Mouse (Mus musculus): ENCODE results near the gene Zfr. TPM values are rescaled to one million over a fixed set of nuclear protein-coding genes. Genes with fewer than 3 reads are reported as not detected.

The Zfr gene
- polyA plus RNA-seq, 1 experiment from 2014 or later = 128 TPM

- no peak overlapping the region for H3K4me3 ChIP-seq
- no peak overlapping the region for H3K4me2 ChIP-seq
- H3K36me3 ChIP-seq = no peaks in the 10 kb centered on the region
- H3K27ac ChIP-seq = no peak overlapping the region
- no peaks in the 10 kb centered on the region for H3K9me3 ChIP-seq
- H3K4me1 ChIP-seq = peaks cover 21% of the 10 kb centered on the region
- no peak for ATAC-seq (ENCODE audit: insufficient number of reproducible peaks, low FRiP score, low TSS enrichment, low read depth)
- no peaks in the 10 kb centered on the region for H3K27me3 ChIP-seq
- WGBS = 89% methylated on average over 9 of the region's 9 CpGs
- H3K9ac ChIP-seq = no peak overlapping the region
Observed at GRCm38 (mm10) chr15:12090981-12091669, 26.5 kb upstream of the Zfr start.

GRCm38 (mm10) chr15:12091781-12092458 is 25.7 kb upstream of the Zfr start:
- Histone ChIP-seq H3K4me1 (peaks cover 21% of the 10 kb centered on the region), H3K27ac (no peak overlapping the region), H3K27me3 (no peaks in the 10 kb centered on the region), H3K36me3 (no peaks in the 10 kb centered on the region), H3K9ac (no peak overlapping the region), H3K4me3 (no peak overlapping the region), H3K4me2 (no peak overlapping the region), H3K9me3 (no peaks in the 10 kb centered on the region)
- WGBS = 51% methylated on average over 10 of the region's 10 CpGs
- ATAC-seq (ENCODE audit: insufficient number of reproducible peaks, low FRiP score, low TSS enrichment, low read depth) = no peak

GRCm38 (mm10) chr15:12093026-12093960 is 24.3 kb upstream of the Zfr start:
- ATAC-seq (ENCODE audit: insufficient number of reproducible peaks, low FRiP score, low TSS enrichment, low read depth) = no peak
- Histone ChIP-seq H3K36me3 (no peaks in the 10 kb centered on the region), H3K4me2 (no peak overlapping the region), H3K9me3 (no peaks in the 10 kb centered on the region), H3K9ac (no peak overlapping the region), H3K27ac (peak overlapping the region; percentile 80), H3K4me3 (no peak overlapping the region), H3K27me3 (no peaks in the 10 kb centered on the region), H3K4me1 (peaks cover 11% of the 10 kb centered on the region)
- WGBS = 58% methylated on average over 25 of the region's 25 CpGs

- H3K9ac ChIP-seq = no peak overlapping the region
- WGBS = 84% methylated on average over 4 of the region's 4 CpGs
- no peaks in the 10 kb centered on the region for H3K9me3 ChIP-seq
- 0 out of 2 replicates have a peak overlapping the region, but pooled peaks have one; percentile 80 for H3K27ac ChIP-seq
- no peak overlapping the region for H3K4me2 ChIP-seq
- H3K4me1 ChIP-seq = peaks cover 11% of the 10 kb centered on the region
- no peaks in the 10 kb centered on the region for H3K36me3 ChIP-seq
- no peak overlapping the region for H3K4me3 ChIP-seq
- no peak for ATAC-seq (ENCODE audit: insufficient number of reproducible peaks, low FRiP score, low TSS enrichment, low read depth)
- no peaks in the 10 kb centered on the region for H3K27me3 ChIP-seq
Observed at GRCm38 (mm10) chr15:12093961-12094566, 23.6 kb upstream of the Zfr start.

- H3K9ac ChIP-seq = no peak overlapping the region
- H3K9me3 ChIP-seq = no peaks in the 10 kb centered on the region
- peaks cover 8% of the 10 kb centered on the region; the same call in 1 of the 2 replicates for H3K4me1 ChIP-seq
- no peak overlapping the region for H3K4me2 ChIP-seq
- H3K4me3 ChIP-seq = no peak overlapping the region
- WGBS = 73% methylated on average over 4 of the region's 4 CpGs
- no peaks in the 10 kb centered on the region for H3K36me3 ChIP-seq
- no peak overlapping the region for H3K27ac ChIP-seq
- no peak for ATAC-seq (ENCODE audit: insufficient number of reproducible peaks, low FRiP score, low TSS enrichment, low read depth)
- H3K27me3 ChIP-seq = no peaks in the 10 kb centered on the region
Observed at GRCm38 (mm10) chr15:12096447-12096846, 21.2 kb upstream of the Zfr start.

GRCm38 (mm10) chr15:12097344-12097743 is 20.3 kb upstream of the Zfr start:
- ATAC-seq (ENCODE audit: insufficient number of reproducible peaks, low FRiP score, low TSS enrichment, low read depth) = no peak
- Histone ChIP-seq H3K27me3 (no peaks in the 10 kb centered on the region), H3K27ac (no peak overlapping the region), H3K4me3 (no peak overlapping the region), H3K4me1 (peaks cover 8% of the 10 kb centered on the region; the same call in 1 of the 2 replicates), H3K4me2 (no peak overlapping the region), H3K9me3 (no peaks in the 10 kb centered on the region), H3K36me3 (no peaks in the 10 kb centered on the region), H3K9ac (no peak overlapping the region)
- 88% methylated on average over 5 of the region's 5 CpGs for WGBS

GRCm38 (mm10) chr15:12100912-12101311 is 16.7 kb upstream of the Zfr start:
- Histone ChIP-seq H3K4me2 (no peak overlapping the region), H3K9ac (no peak overlapping the region), H3K36me3 (no peaks in the 10 kb centered on the region), H3K27ac (no peak overlapping the region), H3K27me3 (no peaks in the 10 kb centered on the region), H3K4me3 (no peak overlapping the region), H3K4me1 (peaks cover 12% of the 10 kb centered on the region), H3K9me3 (no peaks in the 10 kb centered on the region)
- WGBS = 63% methylated on average over 5 of the region's 5 CpGs
- ATAC-seq (ENCODE audit: insufficient number of reproducible peaks, low FRiP score, low TSS enrichment, low read depth) = no peak

GRCm38 (mm10) chr15:12103763-12104162 is 13.9 kb upstream of the Zfr start:
- H3K4me2 ChIP-seq = no peak overlapping the region
- no peak overlapping the region for H3K4me3 ChIP-seq
- peaks cover 12% of the 10 kb centered on the region for H3K4me1 ChIP-seq
- 49% methylated on average over 3 of the region's 3 CpGs for WGBS
- ATAC-seq (ENCODE audit: insufficient number of reproducible peaks, low FRiP score, low TSS enrichment, low read depth) = no peak
- peak overlapping the region; percentile 76 for H3K27ac ChIP-seq
- no peaks in the 10 kb centered on the region for H3K9me3 ChIP-seq
- no peak overlapping the region for H3K9ac ChIP-seq
- no peaks in the 10 kb centered on the region for H3K36me3 ChIP-seq
- no peaks in the 10 kb centered on the region for H3K27me3 ChIP-seq

- ATAC-seq (ENCODE audit: insufficient number of reproducible peaks, low FRiP score, low TSS enrichment, low read depth) = no peak
- Histone ChIP-seq H3K36me3 (no peaks in the 10 kb centered on the region), H3K9ac (no peak overlapping the region), H3K27ac (no peak overlapping the region), H3K9me3 (no peaks in the 10 kb centered on the region), H3K4me1 (peaks cover 12% of the 10 kb centered on the region), H3K4me3 (no peak overlapping the region), H3K27me3 (no peaks in the 10 kb centered on the region), H3K4me2 (no peak overlapping the region)
- WGBS = 79% methylated on average over 2 of the region's 2 CpGs
Observed at GRCm38 (mm10) chr15:12104827-12105226, 12.8 kb upstream of the Zfr start.

- WGBS = 80% methylated on average over 12 of the region's 12 CpGs
Observed at GRCm38 (mm10) chr15:12106430-12106829, 11.2 kb upstream of the Zfr start.

GRCm38 (mm10) chr15:12108200-12108599 is 9.4 kb upstream of the Zfr start:
- ATAC-seq (ENCODE audit: insufficient number of reproducible peaks, low FRiP score, low TSS enrichment, low read depth) = no peak
- Histone ChIP-seq H3K9me3 (no peaks in the 10 kb centered on the region), H3K27me3 (no peaks in the 10 kb centered on the region), H3K9ac (no peak overlapping the region), H3K27ac (no peak overlapping the region), H3K4me3 (no peak overlapping the region), H3K36me3 (no peaks in the 10 kb centered on the region), H3K4me2 (no peak overlapping the region), H3K4me1 (peaks cover 12% of the 10 kb centered on the region)
- WGBS = 81% methylated on average over 4 of the region's 4 CpGs

More at GRCm38 (mm10) chr15:12106430-12106829, 11.2 kb upstream of the Zfr start:
- H3K4me3 ChIP-seq = no peak overlapping the region
- no peak for ATAC-seq (ENCODE audit: insufficient number of reproducible peaks, low FRiP score, low TSS enrichment, low read depth)
- no peaks in the 10 kb centered on the region for H3K27me3 ChIP-seq
- peaks cover 14% of the 10 kb centered on the region for H3K4me1 ChIP-seq
- H3K27ac ChIP-seq = no peak overlapping the region
- H3K36me3 ChIP-seq = no peaks in the 10 kb centered on the region
- H3K4me2 ChIP-seq = no peak overlapping the region
- H3K9me3 ChIP-seq = no peaks in the 10 kb centered on the region
- H3K9ac ChIP-seq = no peak overlapping the region
